Mouse (Mus musculus) small intestine, adult 2 months (tissue): Measurements from ENCODE around the gene Bmp2k.

Source experiments
- CTCF ChIP-seq: fragments of 200-500 bp; IDR thresholded peaks from 2 replicates; pipeline ENCODE4 v1.5.1; 2012; ENCODE audit warnings: low read depth, mild to moderate bottlenecking, control low read depth, inconsistent platforms, low read length, moderate library complexity, mixed read lengths; ENCODE audit not compliant: insufficient replicate concordance, insufficient read length; ENCODE audit errors: extremely low read depth
- POLR2A ChIP-seq: fragments of 200-500 bp; IDR thresholded peaks from 2 replicates; pipeline ENCODE4 v1.6.1; 2012; ENCODE audit warnings: low read depth, mild to moderate bottlenecking, control low read depth, inconsistent platforms, low read length, moderate library complexity

DNA sequence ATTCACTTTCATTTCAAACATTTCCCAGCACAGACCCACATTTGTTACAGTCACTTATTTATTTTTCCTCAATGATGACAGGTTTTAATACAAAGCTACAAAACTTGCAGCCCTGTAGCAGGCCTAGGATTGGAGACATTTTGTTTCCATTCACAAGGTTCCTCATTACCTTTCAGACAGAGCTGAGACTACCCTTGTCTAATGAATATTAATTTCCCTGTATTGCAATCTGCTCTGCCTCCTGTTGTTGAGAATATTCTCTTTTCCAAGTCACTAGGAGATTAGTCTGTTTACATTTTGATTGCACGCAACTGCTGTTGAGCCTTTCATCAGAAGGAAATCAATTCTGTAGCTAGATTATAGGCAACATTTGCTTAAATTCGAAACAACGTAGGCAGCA, 22.4 kb upstream of the Bmp2k start:
- TF ChIP-seq CTCF: no peak
- TF ChIP-seq POLR2A: no peak
